Mouse (Mus musculus): ENCODE results near the gene Uts2r. TPM values are rescaled to one million over a fixed set of nuclear protein-coding genes. Genes with fewer than 3 reads are reported as not detected.

The Uts2r gene
- polyA plus RNA-seq, 1 experiment from 2014 or later: 0.23 TPM

DNA sequence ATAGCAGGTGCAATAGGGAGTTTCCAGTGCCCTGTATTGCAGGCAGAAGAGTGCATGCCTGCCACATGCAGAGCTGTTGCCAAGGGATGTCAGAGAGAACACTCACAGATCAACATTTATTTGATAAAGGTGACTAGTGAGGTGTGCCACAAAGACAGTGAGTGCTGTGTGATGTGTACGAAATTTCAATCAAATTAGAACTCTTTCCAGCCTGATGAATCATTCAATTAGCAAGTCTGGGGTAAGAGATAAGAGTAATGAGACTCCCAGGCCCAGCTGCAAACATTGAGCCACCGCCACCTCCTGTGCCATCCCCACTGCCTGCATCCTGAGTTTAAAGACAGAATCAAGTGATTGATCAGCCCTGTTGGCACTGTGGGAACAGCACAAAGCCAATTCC lies 32.7 kb downstream of the Uts2r start:
- Histone ChIP-seq H3K4me1 (ENCODE audit: control insufficient read depth, insufficient read depth, low read length) (no peaks in the 10 kb centered on the region), H3K9me3 (ENCODE audit: control insufficient read depth, low read length) (no peaks in the 10 kb centered on the region), H3K9ac (replicated peaks; ENCODE audit: low read depth, low read length) (no peak overlapping the region), H3K4me2 (ENCODE audit: low read depth, low read length) (no peak overlapping the region), H3K4me3 (ENCODE audit: low read depth, low read length) (no peak overlapping the region), H3K27me3 (ENCODE audit: control insufficient read depth, insufficient read depth, low read length) (no peaks in the 10 kb centered on the region), H3K36me3 (ENCODE audit: control insufficient read depth, insufficient read depth, low read length) (peaks cover 9% of the 10 kb centered on the region; the same call in 1 of the 2 replicates), H3K27ac (ENCODE audit: low read depth, low read length) (no peak overlapping the region)
- 86% methylated on average over 2 of the region's 2 CpGs for WGBS
- no peak for ATAC-seq (ENCODE audit: low read depth)

DNA sequence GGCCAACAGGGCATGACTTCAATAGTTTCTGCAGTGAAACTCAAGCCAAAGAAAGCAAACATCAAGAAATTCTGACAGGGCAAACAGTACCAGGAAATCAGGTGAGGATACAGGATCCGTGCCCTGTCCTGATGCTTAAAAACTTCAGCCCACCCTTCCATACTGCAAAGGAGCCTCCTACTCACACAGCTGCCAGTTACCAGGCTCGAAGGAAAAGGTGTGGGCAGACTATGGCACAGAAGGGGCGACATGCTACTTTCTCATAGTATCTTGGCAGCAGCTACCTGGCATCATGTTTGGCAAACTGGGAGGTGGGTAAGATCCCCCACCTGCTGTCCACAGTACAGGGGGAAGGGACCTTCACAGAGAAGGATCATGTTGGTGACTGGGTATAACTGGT lies 33.3 kb downstream of the Uts2r start:
- 88% methylated on average over 3 of the region's 3 CpGs for WGBS
- Histone ChIP-seq H3K27ac (ENCODE audit: low read depth, low read length) (no peak overlapping the region), H3K9me3 (ENCODE audit: control insufficient read depth, low read length) (no peaks in the 10 kb centered on the region), H3K4me2 (ENCODE audit: low read depth, low read length) (no peak overlapping the region), H3K4me3 (ENCODE audit: low read depth, low read length) (no peak overlapping the region), H3K4me1 (ENCODE audit: control insufficient read depth, insufficient read depth, low read length) (no peaks in the 10 kb centered on the region), H3K27me3 (ENCODE audit: control insufficient read depth, insufficient read depth, low read length) (no peaks in the 10 kb centered on the region), H3K9ac (replicated peaks; ENCODE audit: low read depth, low read length) (no peak overlapping the region), H3K36me3 (ENCODE audit: control insufficient read depth, insufficient read depth, low read length) (peaks cover 9% of the 10 kb centered on the region; the same call in 1 of the 2 replicates)
- no peak for ATAC-seq (ENCODE audit: low read depth)

GRCm38 (mm10) chr11:121198622-121199021 lies 38.6 kb downstream of the Uts2r start:
- Histone ChIP-seq H3K9ac (replicated peaks; ENCODE audit: low read depth, low read length) (no peak overlapping the region), H3K4me1 (ENCODE audit: control insufficient read depth, insufficient read depth, low read length) (no peaks in the 10 kb centered on the region), H3K4me3 (ENCODE audit: low read depth, low read length) (no peak overlapping the region), H3K27ac (ENCODE audit: low read depth, low read length) (no peak overlapping the region), H3K36me3 (ENCODE audit: control insufficient read depth, insufficient read depth, low read length) (peaks cover 9% of the 10 kb centered on the region; the same call in 1 of the 2 replicates), H3K9me3 (ENCODE audit: control insufficient read depth, low read length) (no peaks in the 10 kb centered on the region), H3K27me3 (ENCODE audit: control insufficient read depth, insufficient read depth, low read length) (no peaks in the 10 kb centered on the region), H3K4me2 (ENCODE audit: low read depth, low read length) (no peak overlapping the region)
- no peak for ATAC-seq (ENCODE audit: low read depth)
- 62% methylated on average over 2 of the region's 2 CpGs for WGBS

GRCm38 (mm10) chr11:121199851-121200250 lies 39.8 kb downstream of the Uts2r start:
- Histone ChIP-seq H3K27ac (ENCODE audit: low read depth, low read length) (no peak overlapping the region), H3K9me3 (ENCODE audit: control insufficient read depth, low read length) (no peaks in the 10 kb centered on the region), H3K4me2 (ENCODE audit: low read depth, low read length) (no peak overlapping the region), H3K4me1 (ENCODE audit: control insufficient read depth, insufficient read depth, low read length) (no peaks in the 10 kb centered on the region), H3K4me3 (ENCODE audit: low read depth, low read length) (no peak overlapping the region), H3K36me3 (ENCODE audit: control insufficient read depth, insufficient read depth, low read length) (0 out of 2 replicates have a peak, but pooled peaks cover 3% of the 10 kb centered on the region), H3K27me3 (ENCODE audit: control insufficient read depth, insufficient read depth, low read length) (no peaks in the 10 kb centered on the region), H3K9ac (replicated peaks; ENCODE audit: low read depth, low read length) (no peak overlapping the region)
- 80% methylated on average over 4 of the region's 4 CpGs for WGBS
- ATAC-seq (ENCODE audit: low read depth): no peak

DNA sequence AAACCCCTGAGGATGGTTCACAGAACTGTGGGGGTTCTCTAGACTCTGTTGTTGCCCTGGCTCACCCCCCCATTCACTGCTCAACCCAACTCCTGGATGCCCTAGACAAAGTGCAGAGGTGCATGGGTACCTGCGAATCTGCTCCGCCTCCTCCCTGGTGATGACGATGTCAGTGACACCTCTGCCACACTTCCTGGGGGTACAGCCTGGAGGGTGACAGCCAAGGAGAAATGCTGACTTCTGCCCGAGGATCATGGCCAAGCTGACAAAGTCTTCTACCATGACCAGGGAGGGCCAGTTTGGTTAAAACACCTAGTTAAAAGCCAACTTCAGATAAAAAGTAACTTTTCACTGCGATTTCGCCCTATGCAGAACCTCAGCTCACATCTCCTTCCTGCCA lies 40.7 kb downstream of the Uts2r start:
- no peak overlapping the region for H3K27ac ChIP-seq (ENCODE audit: low read depth, low read length)
- no peaks in the 10 kb centered on the region for H3K27me3 ChIP-seq (ENCODE audit: control insufficient read depth, insufficient read depth, low read length)
- H3K4me1 ChIP-seq (ENCODE audit: control insufficient read depth, insufficient read depth, low read length): no peaks in the 10 kb centered on the region
- H3K9me3 ChIP-seq (ENCODE audit: control insufficient read depth, low read length): no peaks in the 10 kb centered on the region
- no peak overlapping the region for H3K9ac ChIP-seq (replicated peaks; ENCODE audit: low read depth, low read length)
- 92% methylated on average over 6 of the region's 6 CpGs for WGBS
- H3K36me3 ChIP-seq (ENCODE audit: control insufficient read depth, insufficient read depth, low read length): no peaks in the 10 kb centered on the region
- no peak overlapping the region for H3K4me3 ChIP-seq (ENCODE audit: low read depth, low read length)
- ATAC-seq (ENCODE audit: low read depth): no peak
- H3K4me2 ChIP-seq (ENCODE audit: low read depth, low read length): no peak overlapping the region

DNA sequence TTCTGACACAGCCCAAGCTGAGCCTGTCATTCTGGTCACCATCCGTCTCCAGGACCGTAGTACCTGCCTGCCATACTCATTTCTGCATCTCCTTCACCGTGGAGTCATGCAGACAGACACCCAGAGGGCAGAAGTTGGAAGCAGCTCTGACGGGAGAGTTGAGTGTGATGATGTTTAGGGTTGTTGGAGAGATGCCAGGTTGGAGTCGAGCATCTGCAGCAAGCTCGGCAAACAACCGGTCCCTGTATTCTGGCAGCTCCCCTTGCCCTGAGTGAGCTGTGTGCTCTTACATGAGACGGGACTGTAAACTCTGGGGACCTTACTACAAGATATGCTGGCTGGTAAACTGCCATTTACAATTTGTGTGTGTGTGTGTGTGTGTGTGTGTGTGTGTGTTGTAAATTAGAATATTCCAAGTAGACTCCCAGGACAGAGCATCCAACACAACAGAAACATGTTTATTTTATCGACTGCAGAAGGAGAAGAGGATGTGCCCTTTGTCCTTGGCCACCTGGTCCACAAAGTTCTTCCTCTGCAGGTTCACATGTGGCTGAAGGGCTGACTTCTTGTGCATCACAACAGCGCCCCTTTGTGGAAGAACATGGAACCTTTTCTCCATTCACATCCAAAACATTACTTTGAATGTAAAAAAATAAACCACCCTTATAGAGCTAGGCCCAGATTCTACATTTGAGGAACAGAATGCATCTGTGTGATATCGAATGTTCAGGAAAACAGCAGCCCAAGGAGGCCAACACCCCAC lies 41.5 kb downstream of the Uts2r start:
- no peaks in the 10 kb centered on the region for H3K36me3 ChIP-seq (ENCODE audit: control insufficient read depth, insufficient read depth, low read length)
- no peaks in the 10 kb centered on the region for H3K27me3 ChIP-seq (ENCODE audit: control insufficient read depth, insufficient read depth, low read length)
- H3K9ac ChIP-seq (replicated peaks; ENCODE audit: low read depth, low read length): no peak overlapping the region
- no peak overlapping the region for H3K4me2 ChIP-seq (ENCODE audit: low read depth, low read length)
- no peak overlapping the region for H3K27ac ChIP-seq (ENCODE audit: low read depth, low read length)
- ATAC-seq (ENCODE audit: low read depth): no peak
- no peak overlapping the region for H3K4me3 ChIP-seq (ENCODE audit: low read depth, low read length)
- H3K9me3 ChIP-seq (ENCODE audit: control insufficient read depth, low read length): no peaks in the 10 kb centered on the region
- 61% methylated on average over 11 of the region's 11 CpGs for WGBS
- H3K4me1 ChIP-seq (ENCODE audit: control insufficient read depth, insufficient read depth, low read length): no peaks in the 10 kb centered on the region

DNA sequence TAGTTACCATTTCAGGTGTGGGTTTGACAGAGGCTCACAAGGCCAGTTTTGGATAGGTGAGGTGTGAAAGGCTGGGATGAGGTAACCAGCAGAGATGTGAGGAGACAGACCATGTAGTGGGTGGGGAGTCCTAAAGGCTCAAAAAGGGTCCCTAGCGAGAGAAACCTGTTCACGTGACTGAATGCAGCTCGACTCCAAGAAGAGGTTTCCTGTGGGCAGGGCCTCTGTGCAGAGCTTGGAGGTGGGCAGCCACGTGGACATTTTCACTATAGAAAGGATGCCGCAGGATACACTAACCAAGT lies 43.7 kb downstream of the Uts2r start:
- WGBS: 1% methylated on average over 5 of the region's 5 CpGs
- Histone ChIP-seq H3K36me3 (ENCODE audit: control insufficient read depth, insufficient read depth, low read length) (peaks cover 4% of the 10 kb centered on the region; the same call in 1 of the 2 replicates), H3K4me1 (ENCODE audit: control insufficient read depth, insufficient read depth, low read length) (no peaks in the 10 kb centered on the region), H3K9me3 (ENCODE audit: control insufficient read depth, low read length) (no peaks in the 10 kb centered on the region), H3K9ac (replicated peaks; ENCODE audit: low read depth, low read length) (peak overlapping the region; percentile 75; the same call in 1 of the 2 replicates), H3K4me3 (ENCODE audit: low read depth, low read length) (peak overlapping the region; percentile 60), H3K27me3 (ENCODE audit: control insufficient read depth, insufficient read depth, low read length) (no peaks in the 10 kb centered on the region), H3K4me2 (ENCODE audit: low read depth, low read length) (peak overlapping the region; percentile 57), H3K27ac (ENCODE audit: low read depth, low read length) (peak overlapping the region; percentile 85; the same call in 1 of the 2 replicates)
- ATAC-seq (ENCODE audit: low read depth): no peak

GRCm38 (mm10) chr11:121204161-121205006 lies 44.3 kb downstream of the Uts2r start, which contains the start of the genes Hexdc and Ogfod3:
TSS of gene Hexdc (plus strand) at chr11:121204433.
TSS of gene Ogfod3 (minus strand) at chr11:121204711.
- peak; percentile 96 for ATAC-seq (ENCODE audit: low read depth)
- Histone ChIP-seq H3K27me3 (ENCODE audit: control insufficient read depth, insufficient read depth, low read length) (no peaks in the 10 kb centered on the region), H3K9me3 (ENCODE audit: control insufficient read depth, low read length) (no peaks in the 10 kb centered on the region), H3K27ac (ENCODE audit: low read depth, low read length) (peak within 1 kb of the TSS; percentile 85), H3K4me3 (ENCODE audit: low read depth, low read length) (peak within 1 kb of the TSS; percentile 60), H3K4me1 (ENCODE audit: control insufficient read depth, insufficient read depth, low read length) (no peaks in the 10 kb centered on the region), H3K4me2 (ENCODE audit: low read depth, low read length) (peak within 1 kb of the TSS; percentile 57), H3K9ac (replicated peaks; ENCODE audit: low read depth, low read length) (peak within 1 kb of the TSS; percentile 75), H3K36me3 (ENCODE audit: control insufficient read depth, insufficient read depth, low read length) (peaks cover 4% of the 10 kb centered on the region; the same call in 1 of the 2 replicates)
- under 1% methylated on average over 64 of the region's 70 CpGs for WGBS

All from neural tube, embryonic 14.5 days (tissue).